Mouse (Mus musculus): ENCODE data around the gene Hnrnpu.
"Not testable (repeated sequence)": the region's sequence is repeated elsewhere in the genome, so short reads cannot be mapped to it uniquely, and the experiment has no call there.

Hnrnpu gene

GRCm38 (mm10) chr1:178337551-178338317, at the start of gene Hnrnpu:
Gene Hnrnpu, minus strand, starts transcription at chr1:178337797.
- DNase-seq: peak; percentile 95 to 96

- no peak for DNase-seq
These were observed 44.6 kb upstream of the Hnrnpu start for GRCm38 (mm10) chr1:178382165-178382564.

- no peak for DNase-seq
These were observed 41.6 kb upstream of the Hnrnpu start for GRCm38 (mm10) chr1:178379224-178379623.

- DNase-seq: no peak
These were observed 40.5 kb upstream of the Hnrnpu start for GRCm38 (mm10) chr1:178378115-178378514.

- no peak for DNase-seq
These were observed 39.3 kb upstream of the Hnrnpu start for GRCm38 (mm10) chr1:178376907-178377306.

- no peak for DNase-seq
These were observed 38.5 kb upstream of the Hnrnpu start for GRCm38 (mm10) chr1:178376061-178376460.

- no peak for DNase-seq
These were observed 37.8 kb upstream of the Hnrnpu start for GRCm38 (mm10) chr1:178375381-178375780.

- DNase-seq: no peak
These were observed 35.1 kb upstream of the Hnrnpu start for GRCm38 (mm10) chr1:178372681-178373080.

- DNase-seq: peak; percentile 62 to 72
These were observed 31.7 kb upstream of the Hnrnpu start for GRCm38 (mm10) chr1:178369272-178369651.

- DNase-seq: peak; percentile 93
These were observed 31.1 kb upstream of the Hnrnpu start for GRCm38 (mm10) chr1:178368548-178369271.

GRCm38 (mm10) chr1:178368121-178368520, 30.5 kb upstream of the Hnrnpu start:
- DNase-seq: no peak

- DNase-seq: no peak
These were observed 27.6 kb upstream of the Hnrnpu start for GRCm38 (mm10) chr1:178365171-178365570.

GRCm38 (mm10) chr1:178360702-178361101, 23.1 kb upstream of the Hnrnpu start:
- DNase-seq: no peak

- DNase-seq: no peak
These were observed 22.7 kb upstream of the Hnrnpu start for GRCm38 (mm10) chr1:178360264-178360663.

GRCm38 (mm10) chr1:178357776-178358710, 20.4 kb upstream of the Hnrnpu start:
- DNase-seq: no peak

- DNase-seq: no peak
These were observed 17.0 kb upstream of the Hnrnpu start for GRCm38 (mm10) chr1:178354576-178354975.

- DNase-seq: no peak
These were observed 14.0 kb upstream of the Hnrnpu start for GRCm38 (mm10) chr1:178351643-178352042.

- DNase-seq: no peak
These were observed 13.2 kb upstream of the Hnrnpu start for GRCm38 (mm10) chr1:178350792-178351191.

- DNase-seq: not testable (repeated sequence)
These were observed 6.6 kb upstream of the Hnrnpu start for GRCm38 (mm10) chr1:178344071-178344805.

- no peak for DNase-seq
These were observed 5.0 kb upstream of the Hnrnpu start for GRCm38 (mm10) chr1:178342612-178343011.

- DNase-seq: no peak
These were observed 4.5 kb upstream of the Hnrnpu start for GRCm38 (mm10) chr1:178342063-178342462.

GRCm38 (mm10) chr1:178341435-178341834, 3.8 kb upstream of the Hnrnpu start:
- DNase-seq: no peak
